Mouse (Mus musculus): ENCODE measurements around the gene Opn4. TPM values are rescaled to one million over a fixed set of nuclear protein-coding genes. Genes with fewer than 3 reads are reported as not detected.

Opn4 gene
- polyA plus RNA-seq, 1 experiment from 2014 or later, result not detected

DNA sequence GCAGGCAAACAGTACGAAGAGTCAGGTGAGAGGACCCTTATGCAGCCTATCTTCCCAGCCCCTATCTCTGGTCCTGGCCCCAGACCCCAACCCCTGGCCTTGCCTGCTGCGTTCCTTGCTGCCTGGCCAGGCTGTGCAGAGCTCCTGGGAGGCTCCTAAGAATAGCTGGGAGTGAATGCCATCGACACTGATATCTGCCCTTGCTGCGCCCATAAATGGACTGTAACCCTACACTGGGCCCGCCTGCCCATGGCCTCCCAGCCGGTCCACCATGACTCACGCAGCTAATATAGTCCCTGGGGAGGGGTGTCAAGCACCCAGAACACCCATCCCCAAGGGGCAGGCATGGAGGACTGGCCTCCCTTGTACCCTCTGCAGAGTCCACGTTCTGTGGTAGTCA, 11.4 kb downstream of the Opn4 start, which contains the start of gene Ldb3:
Ldb3 (minus strand) TSS at position 185 of the 400 bp plus-strand sequence.
- H3K9me3 ChIP-seq, result no peaks in the 10 kb centered on the region
- H3K36me3 ChIP-seq, result no peaks in the 10 kb centered on the region
- no peak within 1 kb of the TSS for H3K4me3 ChIP-seq
- H3K27ac ChIP-seq, result no peak within 1 kb of the TSS
- H3K27me3 ChIP-seq (ENCODE audit: insufficient read depth, poor library complexity, severe bottlenecking), result no peaks in the 10 kb centered on the region
- DNase-seq (ENCODE audit: low spot score), result no peak
- 71% methylated on average over 8 of the region's 8 CpGs for WGBS
- peaks cover 20% of the 10 kb centered on the region; the same call in 1 of the 2 replicates for H3K4me1 ChIP-seq (replicated peaks)

DNA sequence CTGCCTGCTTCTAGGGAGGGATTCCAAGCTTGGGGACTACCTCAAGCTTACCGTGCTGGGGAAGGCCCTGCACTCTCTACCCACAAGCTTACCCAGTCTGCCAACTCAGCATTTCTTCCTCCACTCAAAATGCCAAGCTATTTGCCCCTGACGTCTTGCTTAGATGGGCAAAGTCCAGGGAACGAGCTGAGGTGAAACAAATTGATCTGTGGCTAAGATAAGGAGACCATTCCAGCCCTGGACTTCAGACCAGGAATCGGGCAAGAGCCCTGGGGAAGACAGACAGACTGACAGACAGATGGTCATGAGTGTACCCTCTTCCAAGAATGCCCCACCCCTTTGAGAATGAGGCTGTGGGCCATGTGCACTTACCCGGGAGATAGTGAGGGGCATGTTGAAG, 11.9 kb downstream of the Opn4 start:
- no peaks in the 10 kb centered on the region for H3K9me3 ChIP-seq
- DNase-seq (ENCODE audit: low spot score), result no peak
- 83% methylated on average over 5 of the region's 5 CpGs for WGBS
- peaks cover 20% of the 10 kb centered on the region; the same call in 1 of the 2 replicates for H3K4me1 ChIP-seq (replicated peaks)
- H3K27ac ChIP-seq, result no peak overlapping the region
- no peaks in the 10 kb centered on the region for H3K36me3 ChIP-seq
- no peak overlapping the region for H3K4me3 ChIP-seq
- H3K27me3 ChIP-seq (ENCODE audit: insufficient read depth, poor library complexity, severe bottlenecking), result no peaks in the 10 kb centered on the region

DNA sequence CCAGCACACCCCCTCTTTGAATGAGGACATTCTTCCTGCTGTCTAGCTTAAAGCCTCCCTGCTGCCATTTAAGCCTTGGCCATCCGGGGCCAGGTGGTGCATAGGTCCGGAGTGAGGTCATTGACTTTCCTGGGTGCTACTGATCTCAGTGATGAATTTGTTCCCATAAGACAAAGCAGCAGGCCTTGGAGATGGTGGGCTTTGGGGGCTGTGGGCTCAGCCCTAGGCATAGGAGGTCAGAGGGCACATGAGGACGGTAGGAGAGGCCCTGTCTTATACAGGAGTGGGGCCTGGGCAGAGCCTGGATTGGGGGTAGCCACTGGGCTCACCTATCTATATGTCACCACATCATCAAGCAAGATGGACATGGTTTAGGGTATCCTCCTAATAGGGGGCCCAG, 13.1 kb downstream of the Opn4 start:
- Histone ChIP-seq H3K27me3 (ENCODE audit: insufficient read depth, poor library complexity, severe bottlenecking) (no peaks in the 10 kb centered on the region), H3K9me3 (no peaks in the 10 kb centered on the region), H3K36me3 (no peaks in the 10 kb centered on the region), H3K27ac (no peak overlapping the region), H3K4me3 (no peak overlapping the region), H3K4me1 (replicated peaks) (peaks cover 14% of the 10 kb centered on the region; the same call in 1 of the 2 replicates)
- WGBS, result 74% methylated on average over 3 of the region's 3 CpGs
- no peak for DNase-seq (ENCODE audit: low spot score)

DNA sequence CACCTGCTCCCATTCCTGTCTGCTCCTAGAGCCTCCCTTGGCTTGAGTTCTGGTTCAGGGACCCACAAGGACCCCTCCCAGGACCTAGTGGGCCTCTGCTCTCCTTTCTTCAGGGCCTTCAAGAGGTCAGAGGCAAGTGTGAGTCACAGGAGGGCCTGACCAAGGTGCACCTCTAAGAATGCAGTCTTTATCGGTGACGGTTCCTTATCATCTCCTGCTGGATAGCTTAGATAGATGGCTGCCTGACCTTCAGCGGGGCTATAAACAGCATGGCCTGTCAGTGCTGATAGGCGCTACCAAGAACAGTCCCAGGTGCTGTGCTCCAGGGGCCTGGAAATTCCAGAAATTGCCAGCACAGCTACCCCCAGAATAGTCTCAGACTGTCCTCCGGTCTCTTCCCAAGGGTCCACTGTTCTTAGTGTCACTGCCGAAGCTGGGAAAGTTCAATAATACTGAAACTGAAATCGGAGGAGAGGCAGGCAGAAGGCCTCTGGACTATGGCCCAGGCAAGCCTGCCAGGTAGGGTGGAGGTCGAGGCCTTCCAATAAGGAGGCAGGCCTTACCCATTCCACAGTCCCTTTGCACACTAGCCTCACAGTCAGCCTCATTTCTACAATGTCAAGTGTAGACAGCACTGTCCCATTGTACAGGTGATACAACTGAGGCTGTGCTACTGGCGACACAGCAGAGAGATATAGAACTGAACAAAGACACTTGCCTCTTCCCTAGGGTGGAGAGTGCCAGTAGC, 14.4 kb downstream of the Opn4 start:
- no peak overlapping the region for H3K27ac ChIP-seq
- peaks cover 3% of the 10 kb centered on the region; the same call in 1 of the 2 replicates for H3K4me1 ChIP-seq (replicated peaks)
- H3K4me3 ChIP-seq, result no peak overlapping the region
- DNase-seq (ENCODE audit: low spot score), result no peak
- WGBS, result 85% methylated on average over 9 of the region's 9 CpGs
- no peaks in the 10 kb centered on the region for H3K27me3 ChIP-seq (ENCODE audit: insufficient read depth, poor library complexity, severe bottlenecking)
- no peaks in the 10 kb centered on the region for H3K9me3 ChIP-seq
- no peaks in the 10 kb centered on the region for H3K36me3 ChIP-seq

DNA sequence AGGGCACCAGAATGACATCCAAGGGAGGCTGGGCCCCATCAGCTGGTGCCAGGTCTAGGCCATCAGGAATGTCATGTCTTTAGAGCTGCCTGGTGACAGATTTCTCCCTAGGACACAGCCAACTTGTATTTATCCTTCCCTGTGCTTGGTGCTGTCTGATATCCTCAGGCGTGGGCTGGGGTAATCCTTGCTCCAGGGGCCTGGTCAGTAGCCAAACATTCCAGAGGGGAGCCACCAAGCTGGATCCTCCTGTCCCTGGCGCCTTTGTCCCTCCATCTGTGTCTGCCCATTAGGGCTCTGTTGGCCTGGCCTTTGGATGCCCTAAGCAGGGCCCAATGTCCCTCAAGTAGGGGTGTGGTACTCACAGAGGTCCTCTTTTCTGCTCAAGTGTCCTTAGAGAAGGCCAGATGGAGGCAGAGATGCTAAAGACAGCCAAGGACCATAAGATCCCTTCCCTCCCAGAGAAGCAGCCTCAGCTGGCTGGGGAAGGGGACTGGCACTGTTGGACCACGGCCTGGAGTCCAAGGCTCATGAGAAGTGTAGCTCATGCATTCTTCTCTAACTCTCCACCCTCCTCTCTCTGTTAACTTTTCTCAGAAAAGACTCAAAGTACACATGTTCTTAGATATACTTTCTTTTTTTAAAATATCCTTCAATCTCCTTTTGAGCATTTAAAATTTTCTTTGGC, 17.1 kb downstream of the Opn4 start:
- H3K27me3 ChIP-seq (ENCODE audit: insufficient read depth, poor library complexity, severe bottlenecking), result no peaks in the 10 kb centered on the region
- no peaks in the 10 kb centered on the region for H3K4me1 ChIP-seq (replicated peaks)
- H3K4me3 ChIP-seq, result no peak overlapping the region
- no peak overlapping the region for H3K27ac ChIP-seq
- no peak for DNase-seq (ENCODE audit: low spot score)
- no peaks in the 10 kb centered on the region for H3K9me3 ChIP-seq
- H3K36me3 ChIP-seq, result no peaks in the 10 kb centered on the region
- 69% methylated on average over 3 of the region's 3 CpGs for WGBS

DNA sequence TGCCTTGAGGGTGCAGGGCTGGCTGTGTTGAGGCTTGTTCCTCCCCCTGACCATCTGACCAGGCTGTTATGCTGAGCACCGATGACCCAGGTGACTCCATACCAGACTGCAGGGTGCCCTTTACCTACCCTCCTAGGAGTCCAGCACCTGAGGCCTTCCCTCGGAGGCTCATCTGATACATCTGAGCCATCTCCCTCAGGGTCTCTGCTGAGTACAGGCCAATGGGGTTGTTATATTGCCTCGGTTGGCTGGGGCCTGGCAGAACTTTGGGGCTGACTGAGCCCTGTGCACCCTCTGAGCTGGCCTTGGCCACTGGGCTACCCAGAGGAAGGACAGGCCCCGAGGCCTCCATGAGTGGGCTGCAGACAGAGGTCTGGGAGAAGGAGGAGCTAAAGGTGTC, 23.1 kb downstream of the Opn4 start:
- peaks cover 4% of the 10 kb centered on the region for H3K4me1 ChIP-seq (replicated peaks)
- H3K27ac ChIP-seq, result 0 out of 2 replicates have a peak overlapping the region, but pooled peaks have one; percentile 16
- H3K36me3 ChIP-seq, result no peaks in the 10 kb centered on the region
- H3K4me3 ChIP-seq, result no peak overlapping the region
- no peaks in the 10 kb centered on the region for H3K9me3 ChIP-seq
- WGBS, result 79% methylated on average over 4 of the region's 4 CpGs
- no peaks in the 10 kb centered on the region for H3K27me3 ChIP-seq (ENCODE audit: insufficient read depth, poor library complexity, severe bottlenecking)
- no peak for DNase-seq (ENCODE audit: low spot score)

DNA sequence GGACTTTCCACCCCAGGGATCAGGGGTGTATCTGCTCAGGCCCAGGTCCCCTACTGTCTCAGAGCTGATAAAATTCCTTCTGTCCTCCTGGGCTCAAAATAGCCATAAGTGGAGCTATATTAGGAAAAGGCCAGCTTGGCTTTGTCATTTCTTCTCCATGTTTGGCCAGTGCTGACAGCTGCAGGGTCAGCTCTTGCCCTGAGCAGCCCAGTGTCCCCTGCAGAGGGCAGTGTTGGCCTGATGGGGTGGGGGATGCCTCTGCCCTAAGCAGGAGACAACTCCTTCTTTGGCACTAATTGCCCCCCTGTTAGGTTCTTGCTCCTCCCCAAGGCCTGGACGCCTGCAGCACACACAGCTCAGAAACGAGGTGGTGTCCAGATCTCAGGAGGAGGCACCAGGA, 25.9 kb downstream of the Opn4 start:
- peaks cover 5% of the 10 kb centered on the region; the same call in 1 of the 2 replicates for H3K27me3 ChIP-seq (ENCODE audit: insufficient read depth, poor library complexity, severe bottlenecking)
- no peak overlapping the region for H3K4me3 ChIP-seq
- H3K36me3 ChIP-seq, result no peaks in the 10 kb centered on the region
- DNase-seq (ENCODE audit: low spot score), result no peak
- H3K4me1 ChIP-seq (replicated peaks), result peaks cover 13% of the 10 kb centered on the region
- 57% methylated on average over 2 of the region's 2 CpGs for WGBS
- no peak overlapping the region for H3K27ac ChIP-seq
- H3K9me3 ChIP-seq, result no peaks in the 10 kb centered on the region

DNA sequence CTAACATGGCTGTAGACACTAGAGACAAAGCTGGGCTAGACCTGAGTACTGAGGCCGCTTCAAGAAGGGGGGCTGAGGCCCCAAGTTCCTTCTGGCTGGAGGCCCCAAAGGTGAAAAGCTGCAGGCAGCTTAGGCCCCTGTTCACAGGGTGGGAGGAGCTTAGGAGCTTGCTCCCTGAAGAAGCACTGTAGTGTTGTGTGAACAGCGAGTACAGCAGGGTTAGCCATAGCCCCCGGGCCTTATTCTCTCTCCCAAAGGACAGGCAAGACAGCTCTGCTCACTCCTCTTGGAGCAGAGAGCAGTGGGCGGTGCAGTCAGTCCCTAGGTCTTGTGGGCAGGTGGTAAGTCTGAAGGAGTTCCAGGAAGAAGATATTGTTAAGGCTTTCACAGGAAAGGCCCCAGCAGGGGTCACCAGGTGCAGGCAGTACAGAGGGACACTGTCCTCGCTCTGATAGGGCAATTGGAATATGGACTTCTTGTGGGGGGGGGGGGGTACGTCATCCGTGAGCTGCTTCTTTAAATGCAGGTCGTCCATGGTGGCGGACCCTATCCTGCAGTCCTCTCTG, 26.5 kb downstream of the Opn4 start:
- peak overlapping the region; percentile 31; the same call in 1 of the 2 replicates for H3K27ac ChIP-seq
- H3K27me3 ChIP-seq (ENCODE audit: insufficient read depth, poor library complexity, severe bottlenecking), result peaks cover 12% of the 10 kb centered on the region; the same call in 1 of the 2 replicates
- H3K4me1 ChIP-seq (replicated peaks), result peaks cover 18% of the 10 kb centered on the region
- H3K36me3 ChIP-seq, result no peaks in the 10 kb centered on the region
- WGBS, result 66% methylated on average over 9 of the region's 9 CpGs
- no peak for DNase-seq (ENCODE audit: low spot score)
- no peaks in the 10 kb centered on the region for H3K9me3 ChIP-seq
- H3K4me3 ChIP-seq, result no peak overlapping the region

DNA sequence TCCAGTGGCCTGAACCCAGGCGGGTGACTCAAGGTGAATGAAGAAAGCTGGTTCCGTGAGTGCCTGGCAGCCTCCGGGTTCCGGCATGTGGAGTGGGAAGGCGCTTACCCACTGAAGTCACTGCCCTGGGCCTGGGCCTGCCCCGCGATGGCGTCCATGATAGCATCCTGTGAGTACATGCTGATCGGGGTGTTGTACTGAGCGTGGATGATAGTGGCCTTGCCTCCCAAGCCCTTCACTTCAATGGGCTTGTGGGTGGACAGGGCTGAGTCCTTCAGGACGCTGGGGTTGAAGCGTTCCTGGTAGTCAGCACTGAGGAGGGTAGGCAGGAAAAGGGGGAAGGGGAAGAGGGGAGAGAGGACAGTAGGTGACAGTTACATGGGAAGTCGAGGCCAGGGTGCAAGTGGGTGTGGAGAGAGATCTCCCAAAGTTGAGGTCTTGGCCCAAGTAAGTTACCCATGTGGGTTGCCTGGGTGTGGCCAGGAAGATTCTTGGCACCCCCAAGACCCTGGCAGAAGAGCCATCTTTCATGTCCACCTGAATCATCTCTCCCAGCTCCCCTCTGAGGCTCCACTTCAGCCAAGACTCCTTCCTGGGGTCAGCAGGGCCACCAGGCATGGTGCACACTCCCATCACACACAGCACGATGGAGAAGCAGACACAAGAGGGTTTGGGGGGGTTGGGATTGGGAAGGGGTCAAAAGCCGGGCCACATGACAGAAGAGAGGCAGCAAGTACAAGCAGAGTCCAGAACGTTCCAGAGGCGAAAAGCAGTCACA, 28.1 kb downstream of the Opn4 start:
- WGBS, result 88% methylated on average over 17 of the region's 17 CpGs

DNA sequence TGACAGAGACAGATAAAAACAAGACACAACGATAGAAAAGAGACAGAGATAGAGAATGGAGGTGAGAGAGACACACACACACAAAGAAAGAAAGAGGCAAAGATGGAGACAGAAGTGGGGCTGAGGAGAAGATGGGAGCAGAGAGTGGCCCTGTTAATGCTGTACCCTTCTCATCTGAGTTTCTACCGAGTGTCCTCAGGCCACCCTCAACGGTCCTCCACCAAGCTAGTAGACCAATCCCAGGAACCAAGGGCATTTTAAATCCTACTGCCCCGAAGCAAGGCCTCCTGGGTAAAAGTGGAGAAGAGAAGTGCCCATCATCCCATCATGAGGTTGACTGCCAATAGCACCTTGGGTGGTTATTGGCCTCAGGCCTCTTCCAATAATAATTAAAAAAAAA, 29.0 kb downstream of the Opn4 start:
- Histone ChIP-seq H3K4me3 (no peak overlapping the region), H3K27ac (no peak overlapping the region), H3K27me3 (ENCODE audit: insufficient read depth, poor library complexity, severe bottlenecking) (peaks cover 12% of the 10 kb centered on the region), H3K9me3 (no peaks in the 10 kb centered on the region), H3K36me3 (no peaks in the 10 kb centered on the region), H3K4me1 (replicated peaks) (peaks cover 23% of the 10 kb centered on the region)
- 79% methylated on average over 4 of the region's 4 CpGs for WGBS
- DNase-seq (ENCODE audit: low spot score), result no peak

More for the DNA sequence above, 28.1 kb downstream of the Opn4 start:
- Histone ChIP-seq H3K4me3 (no peak overlapping the region), H3K27me3 (ENCODE audit: insufficient read depth, poor library complexity, severe bottlenecking) (peaks cover 12% of the 10 kb centered on the region), H3K36me3 (no peaks in the 10 kb centered on the region), H3K9me3 (no peaks in the 10 kb centered on the region), H3K4me1 (replicated peaks) (peaks cover 23% of the 10 kb centered on the region), H3K27ac (no peak overlapping the region)
- no peak for DNase-seq (ENCODE audit: low spot score)

DNA sequence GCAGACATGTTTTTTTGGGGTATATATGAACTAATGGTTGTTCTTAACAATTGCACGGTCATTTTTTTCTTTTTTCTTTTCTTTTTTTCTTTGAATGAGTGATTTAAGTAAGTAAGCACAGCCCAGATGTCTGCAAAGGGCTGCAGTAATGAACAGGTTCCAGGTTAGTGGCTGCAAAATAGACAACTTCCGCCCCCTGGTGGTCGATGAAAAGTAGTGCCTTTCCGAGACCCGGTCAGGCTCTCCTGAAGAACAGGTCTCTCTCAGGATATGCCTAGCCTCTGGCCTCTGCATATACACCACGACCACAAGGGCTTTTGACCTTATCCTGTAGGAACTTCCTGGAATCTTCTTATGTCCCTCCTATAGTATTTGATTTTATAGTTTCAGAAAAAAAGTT, 29.6 kb downstream of the Opn4 start:
- Histone ChIP-seq H3K9me3 (no peaks in the 10 kb centered on the region), H3K4me1 (replicated peaks) (peaks cover 23% of the 10 kb centered on the region), H3K27me3 (ENCODE audit: insufficient read depth, poor library complexity, severe bottlenecking) (peaks cover 12% of the 10 kb centered on the region), H3K27ac (no peak overlapping the region), H3K4me3 (peak overlapping the region; percentile 39), H3K36me3 (no peaks in the 10 kb centered on the region)
- under 1% methylated on average over 6 of the region's 6 CpGs for WGBS
- DNase-seq (ENCODE audit: low spot score), result peak; percentile 78

DNA sequence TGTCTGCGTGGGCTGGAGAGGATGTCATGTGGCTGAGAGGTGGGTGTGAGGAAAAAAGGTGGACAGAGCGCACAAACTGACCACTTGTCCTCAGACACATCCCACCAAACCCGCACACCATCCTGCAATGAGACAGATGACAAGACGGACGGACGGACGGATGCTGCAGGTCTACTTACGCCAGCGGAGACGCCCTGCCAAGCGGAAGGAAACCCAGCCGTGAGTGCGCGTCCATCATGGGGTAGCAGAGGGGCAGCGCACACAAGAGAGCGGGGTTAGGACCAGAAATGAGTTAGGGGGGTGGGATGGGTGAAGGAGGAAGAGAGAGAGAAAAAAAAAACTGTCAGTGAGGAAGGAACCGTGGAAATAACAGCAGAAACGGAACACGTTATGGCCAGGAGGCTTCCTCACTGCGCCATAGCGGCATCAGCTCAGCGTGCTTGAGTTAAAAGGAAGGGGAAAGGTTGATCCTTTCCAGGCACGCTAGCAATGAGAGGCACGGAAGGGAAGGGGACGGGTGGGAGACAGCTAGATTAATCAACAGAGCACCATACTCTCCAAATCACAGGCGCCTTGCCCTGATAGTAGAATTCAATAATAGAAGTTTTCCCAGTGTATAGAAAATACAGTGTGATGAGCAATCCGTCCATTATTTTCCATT, 30.3 kb downstream of the Opn4 start:
- 47% methylated on average over 27 of the region's 27 CpGs for WGBS
- H3K4me1 ChIP-seq (replicated peaks), result peaks cover 23% of the 10 kb centered on the region
- H3K4me3 ChIP-seq, result peak overlapping the region; percentile 39
- no peak for DNase-seq (ENCODE audit: low spot score)
- H3K27ac ChIP-seq, result no peak overlapping the region
- H3K9me3 ChIP-seq, result no peaks in the 10 kb centered on the region
- peaks cover 12% of the 10 kb centered on the region for H3K27me3 ChIP-seq (ENCODE audit: insufficient read depth, poor library complexity, severe bottlenecking)
- no peaks in the 10 kb centered on the region for H3K36me3 ChIP-seq

Data from hindbrain, embryonic 10.5 days (tissue).